In genomic region chr3:83010291-83010690, GRCm38 (mm10) we compare ENCODE assay signal across 29 mouse cellular contexts. TPM values are rescaled to one million over a fixed set of nuclear protein-coding genes. Genes with fewer than 3 reads are reported as not detected.
DNase-seq lines count a peak whose midpoint lies in the region; ATAC-seq and TF ChIP-seq lines count a peak whose summit lies in the region.
"Had no signal": no experiment of that assay in that cellular context is flagged by ENCODE, and none has a peak within 500 bp of the region (broad histone marks: within the 10 kb centered on the region; RNA-seq: fewer than 3 reads in every experiment).

No protein-coding gene starts in this region.

- no peak overlapping the region for H3K4me2 ChIP-seq in intestine, postnatal 0 days (replicated peaks; ENCODE audit: low read depth)
- H3K4me2 ChIP-seq in intestine, embryonic 16.5 days (ENCODE audit: low read depth, low read length), result no peak overlapping the region
- no peak overlapping the region for H3K4me2 ChIP-seq in kidney, embryonic 16.5 days (replicated peaks; ENCODE audit: low read depth, low read length)
- H3K4me2 ChIP-seq in liver, embryonic 11.5 days, result peak overlapping the region; percentile 42
- peak overlapping the region; percentile 40 for H3K4me2 ChIP-seq in liver, embryonic 16.5 days (ENCODE audit: low read depth, low read length)
- H3K4me2 ChIP-seq: embryonic facial prominence, embryonic 13.5 days; forebrain, embryonic 12.5 days; heart, embryonic 15.5 days; limb, embryonic 13.5 days; lung, embryonic 14.5 days; neural tube, embryonic 12.5 days had no signal

- no peak overlapping the region for H3K27ac ChIP-seq in intestine, postnatal 0 days (ENCODE audit: low read depth, low read length)
- no peak overlapping the region for H3K27ac ChIP-seq in intestine, embryonic 16.5 days (ENCODE audit: low read length)
- no peak overlapping the region for H3K27ac ChIP-seq in kidney, embryonic 16.5 days (ENCODE audit: low read length)
- H3K27ac ChIP-seq in liver, embryonic 11.5 days (ENCODE audit: low read depth, low read length), result no peak overlapping the region
- no peak overlapping the region for H3K27ac ChIP-seq in liver, embryonic 16.5 days (ENCODE audit: low read length)
- H3K27ac ChIP-seq: embryonic facial prominence, embryonic 13.5 days; forebrain, embryonic 12.5 days; heart, embryonic 15.5 days; kidney, postnatal 0 days; layer of hippocampus, adult 2 months; limb, embryonic 13.5 days; neural tube, embryonic 12.5 days had no signal

- no peaks in the 10 kb centered on the region for H3K27me3 ChIP-seq in intestine, postnatal 0 days (replicated peaks; ENCODE audit: control insufficient read depth, insufficient read depth, low read length)
- H3K27me3 ChIP-seq in intestine, embryonic 16.5 days (replicated peaks; ENCODE audit: control insufficient read depth, insufficient read depth, low read length), result no peaks in the 10 kb centered on the region
- H3K27me3 ChIP-seq in kidney, embryonic 16.5 days (ENCODE audit: insufficient read depth, low read length), result no peaks in the 10 kb centered on the region
- no peaks in the 10 kb centered on the region for H3K27me3 ChIP-seq in liver, embryonic 11.5 days (replicated peaks; ENCODE audit: control insufficient read depth, insufficient read depth, low read length)
- H3K27me3 ChIP-seq in liver, embryonic 16.5 days (ENCODE audit: control insufficient read depth, insufficient read depth, low read depth, low read length), result no peaks in the 10 kb centered on the region
- H3K27me3 ChIP-seq: embryonic facial prominence, embryonic 13.5 days; forebrain, embryonic 12.5 days; heart, embryonic 15.5 days; limb, embryonic 13.5 days; neural tube, embryonic 12.5 days had no signal

- no peaks in the 10 kb centered on the region for H3K4me1 ChIP-seq in intestine, postnatal 0 days (replicated peaks; ENCODE audit: control insufficient read depth, insufficient read depth, low read length)
- no peaks in the 10 kb centered on the region for H3K4me1 ChIP-seq in intestine, embryonic 16.5 days (ENCODE audit: control insufficient read depth, insufficient read depth, low read length)
- H3K4me1 ChIP-seq in kidney, embryonic 16.5 days (ENCODE audit: insufficient read depth, low read length), result no peaks in the 10 kb centered on the region
- no peaks in the 10 kb centered on the region for H3K4me1 ChIP-seq in liver, embryonic 11.5 days (replicated peaks; ENCODE audit: control insufficient read depth, insufficient read depth, low read length)
- H3K4me1 ChIP-seq in liver, embryonic 16.5 days (ENCODE audit: control insufficient read depth, low read depth, low read length), result no peaks in the 10 kb centered on the region
- H3K4me1 ChIP-seq: embryonic facial prominence, embryonic 13.5 days; forebrain, embryonic 12.5 days; heart, embryonic 15.5 days; limb, embryonic 13.5 days; neural tube, embryonic 12.5 days had no signal

- H3K36me3 ChIP-seq in intestine, postnatal 0 days (ENCODE audit: control insufficient read depth, insufficient read depth), result no peaks in the 10 kb centered on the region
- no peaks in the 10 kb centered on the region for H3K36me3 ChIP-seq in intestine, embryonic 16.5 days (ENCODE audit: control insufficient read depth, insufficient read depth, low read length)
- H3K36me3 ChIP-seq in kidney, embryonic 16.5 days (ENCODE audit: insufficient read depth, low read length), result no peaks in the 10 kb centered on the region
- no peaks in the 10 kb centered on the region for H3K36me3 ChIP-seq in liver, embryonic 11.5 days (ENCODE audit: control insufficient read depth, insufficient read depth, low read length)
- no peaks in the 10 kb centered on the region for H3K36me3 ChIP-seq in liver, embryonic 16.5 days (ENCODE audit: control insufficient read depth, insufficient read depth)
- H3K36me3 ChIP-seq: embryonic facial prominence, embryonic 13.5 days; forebrain, embryonic 12.5 days; heart, embryonic 15.5 days; limb, embryonic 13.5 days; neural tube, embryonic 12.5 days had no signal

- no peaks in the 10 kb centered on the region for H3K9me3 ChIP-seq in intestine, postnatal 0 days (ENCODE audit: control insufficient read depth)
- H3K9me3 ChIP-seq in intestine, embryonic 16.5 days (ENCODE audit: control insufficient read depth, low read length), result no peaks in the 10 kb centered on the region
- H3K9me3 ChIP-seq in kidney, embryonic 16.5 days (ENCODE audit: low read length), result no peaks in the 10 kb centered on the region
- H3K9me3 ChIP-seq in liver, embryonic 11.5 days (ENCODE audit: control insufficient read depth, low read length), result no peaks in the 10 kb centered on the region
- H3K9me3 ChIP-seq in liver, embryonic 16.5 days (replicated peaks; ENCODE audit: control insufficient read depth, low read length), result no peaks in the 10 kb centered on the region
- H3K9me3 ChIP-seq: embryonic facial prominence, embryonic 13.5 days; forebrain, embryonic 12.5 days; heart, embryonic 15.5 days; limb, embryonic 13.5 days; neural tube, embryonic 12.5 days had no signal

- WGBS in intestine, postnatal 0 days, result 57% methylated on average over 11 of the region's 11 CpGs
- 72% methylated on average over 11 of the region's 11 CpGs for WGBS in intestine, embryonic 16.5 days
- WGBS in kidney, embryonic 16.5 days, result 74% methylated on average over 11 of the region's 11 CpGs
- WGBS in liver, embryonic 11.5 days, result 67% methylated on average over 11 of the region's 11 CpGs
- WGBS in liver, embryonic 16.5 days (ENCODE audit: insufficient replicate concordance), result 50% methylated on average over 11 of the region's 11 CpGs

- H3K9ac ChIP-seq in intestine, postnatal 0 days (ENCODE audit: low read depth, low read length), result no peak overlapping the region
- H3K9ac ChIP-seq in intestine, embryonic 16.5 days (ENCODE audit: low read depth, low read length), result no peak overlapping the region
- no peak overlapping the region for H3K9ac ChIP-seq in kidney, embryonic 16.5 days (replicated peaks; ENCODE audit: low read length)
- no peak overlapping the region for H3K9ac ChIP-seq in liver, embryonic 11.5 days (ENCODE audit: low read depth, low read length)
- no peak overlapping the region for H3K9ac ChIP-seq in liver, embryonic 16.5 days (ENCODE audit: low read depth, low read length)
- H3K9ac ChIP-seq: embryonic facial prominence, embryonic 13.5 days; forebrain, embryonic 12.5 days; heart, embryonic 15.5 days; limb, embryonic 13.5 days; lung, embryonic 14.5 days; neural tube, embryonic 12.5 days had no signal

- H3K4me3 ChIP-seq in intestine, postnatal 0 days (ENCODE audit: low read depth, low read length), result no peak overlapping the region
- no peak overlapping the region for H3K4me3 ChIP-seq in intestine, embryonic 16.5 days (ENCODE audit: low read length)
- no peak overlapping the region for H3K4me3 ChIP-seq in kidney, embryonic 16.5 days (ENCODE audit: low read length)
- H3K4me3 ChIP-seq in liver, embryonic 11.5 days (ENCODE audit: low read depth, low read length), result peak overlapping the region; percentile 14; the same call in 1 of the 2 replicates
- H3K4me3 ChIP-seq in liver, embryonic 16.5 days (ENCODE audit: low read depth, low read length), result peak overlapping the region; percentile 44
- H3K4me3 ChIP-seq: embryonic facial prominence, embryonic 13.5 days; forebrain, embryonic 12.5 days; heart, embryonic 15.5 days; layer of hippocampus, adult 2 months; limb, embryonic 13.5 days; myocyte; neural tube, embryonic 12.5 days had no signal

- TF ChIP-seq CTCF in intestine, postnatal 0 days (IDR thresholded peaks at IDR 0.05; ENCODE audit: low read depth), result no peak

- DNase-seq in kidney, adult 9 months, result peak; percentile 78
- no peak for DNase-seq in liver, embryonic 11.5 days (ENCODE audit: low spot score)
- no peak for DNase-seq in layer of hippocampus, adult 9-11 months
- no peak for DNase-seq in heart, adult 9 months (ENCODE audit: low spot score in 2 of 2)
- DNase-seq: adrenal gland, postnatal 14 days; cerebellum, adult 18-20 months; cerebellum, postnatal 10 days; gastrocnemius, postnatal 10 days; lung, embryonic 14.5 days; lung, postnatal 14 days; right cerebral cortex, adult 18-20 months; spleen, adult 18-20 months; thymus, adult 18-20 months; thymus, postnatal 25 days had no signal

- ATAC-seq in intestine, postnatal 0 days, result peak; percentile 22; the same call in 1 of the 2 replicates
- ATAC-seq in intestine, embryonic 16.5 days, result no peak
- no peak for ATAC-seq in kidney, embryonic 16.5 days (ENCODE audit: low FRiP score, low TSS enrichment)
- no peak for ATAC-seq in liver, embryonic 11.5 days (replicated peaks; ENCODE audit: low FRiP score)
- ATAC-seq in liver, embryonic 16.5 days (ENCODE audit: low read depth), result no peak
- ATAC-seq: hindbrain, embryonic 16.5 days; midbrain, embryonic 16.5 days had no signal

RNA-seq across cellular contexts. Expression of gene Fgg, which starts 2.8 kb away (rescaled TPM):
- polyA plus RNA-seq in intestine, postnatal 0 days (2015; fragmentation: Nextera tagmentation; extraction: Ambion mirVana), result 1.2 and 1.8 TPM in 2 replicates
- 5.9 and 14.1 TPM in 2 replicates for polyA plus RNA-seq in intestine, embryonic 16.5 days (2015; fragmentation: Nextera tagmentation; extraction: Ambion mirVana)
- polyA plus RNA-seq in kidney, embryonic 16.5 days (2015; fragmentation: Nextera tagmentation; extraction: Ambion mirVana), result 2.0 and 2.6 TPM in 2 replicates
- 178 and 182 TPM in 2 replicates for polyA plus RNA-seq in liver, embryonic 11.5 days (2014; fragmentation: Nextera tagmentation; extraction: Ambion mirVana)
- 1,261 and 1,385 TPM in 2 replicates for polyA plus RNA-seq in liver, embryonic 16.5 days (2015; fragmentation: Nextera tagmentation; extraction: Ambion mirVana)
- polyA plus RNA-seq: embryonic facial prominence, embryonic 13.5 days; forebrain, embryonic 12.5 days; hindbrain, embryonic 11.5 days; hindbrain, embryonic 16.5 days; lung, embryonic 14.5 days; midbrain, embryonic 16.5 days; myocyte; neural tube, embryonic 12.5 days had no signal

RNA-seq across cellular contexts. Expression of gene Fga, which starts 15.6 kb away (rescaled TPM):
- polyA plus RNA-seq in intestine, postnatal 0 days (2015; fragmentation: Nextera tagmentation; extraction: Ambion mirVana), result 18.3 and 22.8 TPM in 2 replicates
- polyA plus RNA-seq in intestine, embryonic 16.5 days (2015; fragmentation: Nextera tagmentation; extraction: Ambion mirVana), result 11.6 and 19.2 TPM in 2 replicates
- 3.2 and 4.3 TPM in 2 replicates for polyA plus RNA-seq in kidney, embryonic 16.5 days (2015; fragmentation: Nextera tagmentation; extraction: Ambion mirVana)
- polyA plus RNA-seq in liver, embryonic 11.5 days (2014; fragmentation: Nextera tagmentation; extraction: Ambion mirVana), result 161 and 182 TPM in 2 replicates
- 1,431 and 1,544 TPM in 2 replicates for polyA plus RNA-seq in liver, embryonic 16.5 days (2015; fragmentation: Nextera tagmentation; extraction: Ambion mirVana)
- polyA plus RNA-seq: embryonic facial prominence, embryonic 13.5 days; forebrain, embryonic 12.5 days; hindbrain, embryonic 11.5 days; hindbrain, embryonic 16.5 days; midbrain, embryonic 16.5 days; myocyte had no signal

RNA-seq across cellular contexts. Expression of gene Fgb, which starts 39.4 kb away (rescaled TPM):
- polyA plus RNA-seq in intestine, postnatal 0 days (2015; fragmentation: Nextera tagmentation; extraction: Ambion mirVana), result 7.5 and 8.7 TPM in 2 replicates
- polyA plus RNA-seq in intestine, embryonic 16.5 days (2015; fragmentation: Nextera tagmentation; extraction: Ambion mirVana), result 10.5 and 13.7 TPM in 2 replicates
- 3.2 and 3.6 TPM in 2 replicates for polyA plus RNA-seq in kidney, embryonic 16.5 days (2015; fragmentation: Nextera tagmentation; extraction: Ambion mirVana)
- 176 and 188 TPM in 2 replicates for polyA plus RNA-seq in liver, embryonic 11.5 days (2014; fragmentation: Nextera tagmentation; extraction: Ambion mirVana)
- polyA plus RNA-seq in liver, embryonic 16.5 days (2015; fragmentation: Nextera tagmentation; extraction: Ambion mirVana), result 794 and 880 TPM in 2 replicates
- polyA plus RNA-seq: embryonic facial prominence, embryonic 13.5 days; forebrain, embryonic 12.5 days; hindbrain, embryonic 11.5 days; hindbrain, embryonic 16.5 days; limb, embryonic 13.5 days; midbrain, embryonic 16.5 days; myocyte; neural tube, embryonic 12.5 days had no signal

RNA-seq across cellular contexts. Expression of gene Plrg1, which starts 45.0 kb away (rescaled TPM):
- polyA plus RNA-seq in intestine, postnatal 0 days (2015; fragmentation: Nextera tagmentation; extraction: Ambion mirVana), result 36.3 and 38.0 TPM in 2 replicates
- 81.0 and 87.1 TPM in 2 replicates for polyA plus RNA-seq in intestine, embryonic 16.5 days (2015; fragmentation: Nextera tagmentation; extraction: Ambion mirVana)
- 103 and 108 TPM in 2 replicates for polyA plus RNA-seq in kidney, embryonic 16.5 days (2015; fragmentation: Nextera tagmentation; extraction: Ambion mirVana)
- polyA plus RNA-seq in liver, embryonic 11.5 days (2014; fragmentation: Nextera tagmentation; extraction: Ambion mirVana), result 92.7 and 103 TPM in 2 replicates
- polyA plus RNA-seq in liver, embryonic 16.5 days (2015; fragmentation: Nextera tagmentation; extraction: Ambion mirVana), result 40.9 and 45.1 TPM in 2 replicates

Comparison
In these comparisons a context has a peak if more than half of its experiments do, and no peak if none do; other contexts are left out.
1. H3K4me2 ChIP-seq: peak in liver, embryonic 11.5 days (single experiment) and liver, embryonic 16.5 days (single experiment); none in intestine, postnatal 0 days (single experiment), intestine, embryonic 16.5 days (single experiment) and kidney, embryonic 16.5 days (single experiment).
2. H3K4me3 ChIP-seq: peak in liver, embryonic 11.5 days (single experiment) and liver, embryonic 16.5 days (single experiment); none in intestine, postnatal 0 days (single experiment), intestine, embryonic 16.5 days (single experiment) and kidney, embryonic 16.5 days (single experiment).
3. RNA of gene Fgg, which starts 2.8 kb away (polyA plus RNA-seq): 1,261 to 1,385 TPM in liver, embryonic 16.5 days and 178 to 182 TPM in liver, embryonic 11.5 days; 5.9 to 14.1 TPM in intestine, embryonic 16.5 days, 2.0 to 2.6 TPM in kidney, embryonic 16.5 days and 1.2 to 1.8 TPM in intestine, postnatal 0 days; every median in the first group is over 10 times any median in the second.
4. RNA of gene Fgb, which starts 39.4 kb away (polyA plus RNA-seq): 794 to 880 TPM in liver, embryonic 16.5 days and 176 to 188 TPM in liver, embryonic 11.5 days; 10.5 to 13.7 TPM in intestine, embryonic 16.5 days, 7.5 to 8.7 TPM in intestine, postnatal 0 days and 3.2 to 3.6 TPM in kidney, embryonic 16.5 days; every median in the first group is over 10 times any median in the second.